Mouse (Mus musculus) heart, embryonic 11.5 days (tissue): ENCODE results near the gene Zfp385b. TPM values are rescaled to one million over a fixed set of nuclear protein-coding genes. Genes with fewer than 3 reads are reported as not detected.

ENCODE experiments used
- ATAC-seq: fragments of 200-750 bp; cut with Nextera tagmentation; replicated peaks from 2 replicates; pipeline ENCODE4 v1.8.0; 2017; ENCODE audit warnings: moderate library complexity; ENCODE audit not compliant: insufficient number of reproducible peaks, low FRiP score, low TSS enrichment
- H3K27ac ChIP-seq: fragments of 300-500 bp; sonication (generic); 2 replicates; pipeline ENCODE4 v1.5.1; 2014; ENCODE audit warnings: mild to moderate bottlenecking, low read depth, low read length
- H3K27me3 ChIP-seq: fragments of 300-500 bp; sonication (generic); 2 replicates; pipeline ENCODE4 v1.6.1; 2014; ENCODE audit warnings: mild to moderate bottlenecking, low read length, mixed read lengths; ENCODE audit not compliant: control insufficient read depth, insufficient read depth
- H3K36me3 ChIP-seq: fragments of 300-500 bp; sonication (generic); 2 replicates; pipeline ENCODE4 v1.6.1; 2014; ENCODE audit warnings: mild to moderate bottlenecking, low read length, moderate library complexity, mixed read lengths; ENCODE audit not compliant: control insufficient read depth, insufficient read depth
- H3K4me1 ChIP-seq: fragments of 300-500 bp; sonication (generic); 2 replicates; pipeline ENCODE4 v1.6.1; 2014; ENCODE audit warnings: low read length; ENCODE audit not compliant: control insufficient read depth, insufficient read depth
- H3K4me2 ChIP-seq: fragments of 300-500 bp; sonication (generic); 2 replicates; pipeline ENCODE4 v1.6.1; 2014; ENCODE audit warnings: mild to moderate bottlenecking, moderate library complexity
- H3K4me3 ChIP-seq: fragments of 300-500 bp; sonication (generic); 2 replicates; pipeline ENCODE4 v1.5.1; 2014; ENCODE audit warnings: low read depth, low read length
- H3K9ac ChIP-seq: fragments of 300-500 bp; sonication (generic); 2 replicates; pipeline ENCODE4 v1.6.1; 2014; ENCODE audit warnings: mild to moderate bottlenecking, low read depth, low read length, moderate library complexity
- H3K9me3 ChIP-seq: fragments of 300-500 bp; sonication (generic); replicated peaks from 2 replicates; pipeline ENCODE4 v1.6.1; 2016; ENCODE audit warnings: low read length; ENCODE audit not compliant: control insufficient read depth
- WGBS: fragments of 180-500 bp; shearing (Covaris S2); extraction: QIAGEN DNeasy Blood & Tissue Kit; methylation state at CpG from one replicate; pipeline ENCODE4 v1.1.7; 2014; ENCODE audit not compliant: insufficient replicate concordance; 5-methylcytosine and 5-hydroxymethylcytosine counted together
- polyA plus RNA-seq: library from polyadenylated mRNA; unstranded; fragments of >200 nt; fragmentation: Nextera tagmentation; extraction: Ambion mirVana; gene quantifications from 2 replicates; pipeline ENCODE4 v1.2.1, GENCODE M21; 2014

The Zfp385b gene
- polyA plus RNA-seq, 1 experiment from 2014 or later: 3.8 TPM

- H3K27me3 ChIP-seq: peaks cover 17% of the 10 kb centered on the region
- H3K9ac ChIP-seq: no peak overlapping the region; the same call in 1 of the 2 replicates
- H3K4me2 ChIP-seq: peak overlapping the region; percentile 90
- H3K27ac ChIP-seq: no peak overlapping the region
- peaks cover 2% of the 10 kb centered on the region; the same call in 1 of the 2 replicates for H3K4me1 ChIP-seq
- H3K36me3 ChIP-seq: no peaks in the 10 kb centered on the region
- WGBS: 33% methylated on average over 12 of the region's 12 CpGs
- ATAC-seq: no peak
- H3K9me3 ChIP-seq: no peaks in the 10 kb centered on the region
- H3K4me3 ChIP-seq: peak overlapping the region; percentile 71
Measured at GRCm38 (mm10) chr2:77817357-77817894, 2.0 kb downstream of the Zfp385b start.

DNA sequence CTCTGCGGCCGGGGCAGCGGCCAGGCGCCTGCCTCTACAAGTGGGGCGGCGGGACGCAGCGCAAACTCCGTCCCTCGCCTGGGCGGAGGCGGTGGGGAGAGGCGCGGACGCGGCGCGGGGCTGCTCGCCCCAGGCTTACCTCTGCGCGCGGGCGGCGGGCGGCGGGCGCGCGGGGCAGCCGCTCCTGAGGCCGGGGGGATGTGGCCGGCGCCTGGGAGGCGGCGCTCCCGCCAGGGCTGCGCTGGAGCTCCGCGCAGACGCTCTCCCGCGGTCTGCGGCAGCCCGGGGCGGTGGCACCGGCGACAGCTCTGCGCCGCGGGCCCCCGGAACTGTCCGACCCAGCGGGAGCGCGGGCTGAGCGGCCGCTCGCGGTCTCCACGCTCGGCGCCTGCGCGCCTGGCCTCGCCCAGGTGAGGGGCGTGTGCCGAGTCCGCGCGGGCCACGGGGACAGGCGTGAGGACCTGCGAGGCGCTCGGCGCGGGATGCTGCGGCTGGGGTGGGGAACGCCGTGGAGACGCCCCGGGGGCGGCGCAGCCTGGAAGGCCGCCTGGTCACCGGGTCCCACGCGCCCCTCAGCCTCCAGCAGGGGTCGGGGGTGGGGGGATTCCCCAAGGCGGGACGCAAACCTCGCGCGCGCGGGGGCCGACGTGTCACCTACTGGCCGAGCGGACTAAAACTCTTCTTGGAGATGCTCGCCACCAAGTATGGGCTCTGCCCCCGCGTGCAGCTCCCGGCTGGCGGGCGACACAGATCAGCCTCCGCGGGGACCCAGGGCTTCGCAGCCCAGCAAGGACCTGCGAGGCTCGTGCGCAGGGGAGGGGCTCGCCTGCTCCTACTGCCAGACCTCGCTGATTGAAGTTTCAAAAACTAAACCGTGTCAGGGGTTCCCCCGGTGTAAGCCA lies 2.8 kb downstream of the Zfp385b start:
- Histone ChIP-seq H3K27me3 (peaks cover 17% of the 10 kb centered on the region), H3K27ac (no peak overlapping the region)
- under 1% methylated on average over 100 of the region's 116 CpGs for WGBS

DNA sequence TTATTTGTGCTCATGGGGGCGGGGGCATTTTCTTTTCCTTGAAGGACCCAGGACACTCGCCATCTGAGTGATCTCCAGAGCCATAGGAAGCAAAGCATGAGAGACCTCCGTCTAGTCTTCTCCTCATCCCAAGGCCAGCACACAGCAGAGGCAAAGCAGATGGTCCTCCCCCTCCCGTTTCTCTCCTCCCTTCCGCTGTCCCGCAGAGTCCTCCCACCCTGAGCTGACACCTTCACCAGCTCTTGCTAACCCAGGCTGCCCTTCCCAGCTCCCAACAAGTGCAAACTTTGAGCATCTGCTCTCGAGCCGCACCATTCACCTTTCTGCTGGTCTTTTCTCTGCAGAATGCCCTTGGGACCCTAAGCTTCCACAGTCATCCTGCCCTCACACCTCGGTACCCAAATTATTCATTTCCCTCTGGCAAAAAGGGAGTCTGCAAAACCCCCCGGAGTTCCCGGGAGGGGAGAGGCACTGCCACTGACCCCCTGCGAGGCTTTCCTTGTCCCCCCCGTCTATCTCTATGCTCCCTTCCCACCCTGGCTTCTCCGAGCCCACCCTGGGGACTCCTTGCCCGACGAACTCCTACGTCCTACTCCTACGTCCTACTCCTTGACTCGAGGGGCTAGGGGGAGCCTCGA lies 3.5 kb downstream of the Zfp385b start:
- no peaks in the 10 kb centered on the region for H3K9me3 ChIP-seq
- peak overlapping the region; percentile 74 for H3K9ac ChIP-seq
- no peaks in the 10 kb centered on the region for H3K36me3 ChIP-seq
- peaks cover 2% of the 10 kb centered on the region; the same call in 1 of the 2 replicates for H3K4me1 ChIP-seq
- peak overlapping the region; percentile 90 for H3K4me2 ChIP-seq
- no peak for ATAC-seq
- no peak overlapping the region for H3K27ac ChIP-seq
- peak overlapping the region; percentile 71 for H3K4me3 ChIP-seq
- WGBS: 3% methylated on average over 20 of the region's 20 CpGs
- peaks cover 17% of the 10 kb centered on the region for H3K27me3 ChIP-seq

More for the DNA sequence above, 2.8 kb downstream of the Zfp385b start:
- Histone ChIP-seq H3K4me1 (peaks cover 2% of the 10 kb centered on the region; the same call in 1 of the 2 replicates), H3K9ac (peak overlapping the region; percentile 74), H3K9me3 (no peaks in the 10 kb centered on the region), H3K4me3 (peak overlapping the region; percentile 71), H3K4me2 (peak overlapping the region; percentile 90), H3K36me3 (no peaks in the 10 kb centered on the region)
- peak; percentile 75 for ATAC-seq

- H3K4me3 ChIP-seq: no peak overlapping the region
- no peak overlapping the region for H3K9ac ChIP-seq
- H3K4me2 ChIP-seq: no peak overlapping the region
- ATAC-seq: no peak
- no peak overlapping the region for H3K27ac ChIP-seq
- H3K27me3 ChIP-seq: peaks cover 17% of the 10 kb centered on the region
- H3K4me1 ChIP-seq: peaks cover 2% of the 10 kb centered on the region; the same call in 1 of the 2 replicates
- H3K9me3 ChIP-seq: no peaks in the 10 kb centered on the region
- 81% methylated on average over 8 of the region's 8 CpGs for WGBS
- no peaks in the 10 kb centered on the region for H3K36me3 ChIP-seq
Measured at GRCm38 (mm10) chr2:77814896-77815295, 4.5 kb downstream of the Zfp385b start.

DNA sequence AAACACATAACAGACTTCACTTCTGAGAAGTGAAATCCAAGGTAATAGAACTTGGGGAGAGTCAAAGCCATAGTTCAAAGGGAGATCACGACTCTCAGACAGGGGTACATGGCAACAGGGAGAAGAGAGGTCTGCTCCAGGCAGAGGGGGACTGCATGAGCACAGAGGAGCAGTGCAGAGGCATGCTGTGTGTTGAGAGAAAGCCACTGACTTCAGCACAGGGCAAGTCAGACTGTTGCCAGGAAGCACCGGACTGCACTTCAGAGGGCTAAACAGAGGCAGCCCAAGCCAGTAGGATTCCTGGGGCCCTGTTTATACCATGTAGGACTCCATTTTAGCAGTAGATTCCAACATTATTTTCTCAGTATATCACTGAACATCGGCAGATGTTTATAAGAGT lies 6.4 kb downstream of the Zfp385b start:
- Histone ChIP-seq H3K4me2 (no peak overlapping the region), H3K9me3 (no peaks in the 10 kb centered on the region), H3K4me3 (no peak overlapping the region), H3K4me1 (peaks cover 2% of the 10 kb centered on the region; the same call in 1 of the 2 replicates), H3K27ac (no peak overlapping the region), H3K27me3 (peaks cover 16% of the 10 kb centered on the region), H3K9ac (no peak overlapping the region), H3K36me3 (no peaks in the 10 kb centered on the region)
- ATAC-seq: no peak
- WGBS: 75% methylated on average over 3 of the region's 3 CpGs

GRCm38 (mm10) chr2:77810748-77811147 lies 8.7 kb downstream of the Zfp385b start:
- no peak for ATAC-seq
- H3K9me3 ChIP-seq: no peaks in the 10 kb centered on the region
- H3K9ac ChIP-seq: no peak overlapping the region
- WGBS: 85% methylated on average over 5 of the region's 5 CpGs
- no peaks in the 10 kb centered on the region for H3K36me3 ChIP-seq
- no peak overlapping the region for H3K27ac ChIP-seq
- H3K27me3 ChIP-seq: peaks cover 4% of the 10 kb centered on the region
- no peak overlapping the region for H3K4me2 ChIP-seq
- no peaks in the 10 kb centered on the region for H3K4me1 ChIP-seq
- no peak overlapping the region for H3K4me3 ChIP-seq

GRCm38 (mm10) chr2:77804781-77805180 lies 14.7 kb downstream of the Zfp385b start:
- Histone ChIP-seq H3K36me3 (no peaks in the 10 kb centered on the region), H3K27ac (no peak overlapping the region), H3K4me2 (no peak overlapping the region), H3K9ac (no peak overlapping the region), H3K4me1 (no peaks in the 10 kb centered on the region), H3K27me3 (no peaks in the 10 kb centered on the region), H3K4me3 (no peak overlapping the region), H3K9me3 (no peaks in the 10 kb centered on the region)
- ATAC-seq: no peak
- WGBS: 80% methylated on average over 7 of the region's 7 CpGs

- no peak overlapping the region for H3K4me2 ChIP-seq
- H3K9ac ChIP-seq: no peak overlapping the region
- no peaks in the 10 kb centered on the region for H3K36me3 ChIP-seq
- H3K4me1 ChIP-seq: no peaks in the 10 kb centered on the region
- no peaks in the 10 kb centered on the region for H3K9me3 ChIP-seq
- no peaks in the 10 kb centered on the region for H3K27me3 ChIP-seq
- 82% methylated on average over 3 of the region's 3 CpGs for WGBS
- ATAC-seq: no peak
- H3K27ac ChIP-seq: no peak overlapping the region
- no peak overlapping the region for H3K4me3 ChIP-seq
Measured at GRCm38 (mm10) chr2:77802291-77802690, 17.1 kb downstream of the Zfp385b start.
